Mouse (Mus musculus) ES-Bruce4 (cell line): ENCODE results near the gene Dnmt3b. TPM values are rescaled to one million over a fixed set of nuclear protein-coding genes. Genes with fewer than 3 reads are reported as not detected.
"Not testable (repeated sequence)": the region's sequence is repeated elsewhere in the genome, so short reads cannot be mapped to it uniquely, and the experiment has no call there.

Source experiments
- H3K27ac ChIP-seq: 2 replicates; pipeline ENCODE4 v1.5.1; 2012; ENCODE audit warnings: low read length, inconsistent platforms; ENCODE audit not compliant: insufficient read depth
- H3K27me3 ChIP-seq: 2 replicates; pipeline ENCODE4 v1.6.1; 2012; ENCODE audit warnings: mild to moderate bottlenecking, low read length, inconsistent platforms; ENCODE audit not compliant: control insufficient read depth, poor library complexity, insufficient read depth, severe bottlenecking
- H3K36me3 ChIP-seq: 2 replicates; pipeline ENCODE4 v1.6.1; 2012; ENCODE audit warnings: inconsistent platforms, mild to moderate bottlenecking, low read length, moderate library complexity; ENCODE audit not compliant: control insufficient read depth, poor library complexity, insufficient read depth, severe bottlenecking
- H3K4me1 ChIP-seq: one replicate; pipeline ENCODE4 v1.8.1; 2011; ENCODE audit warnings: low read length; ENCODE audit not compliant: control insufficient read depth, insufficient read depth
- H3K4me3 ChIP-seq: 2 replicates; pipeline ENCODE4 v1.5.1; 2011; ENCODE audit warnings: low read depth, mild to moderate bottlenecking, low read length
- H3K9ac ChIP-seq: 2 replicates; pipeline ENCODE4 v1.6.1; 2012; ENCODE audit warnings: low read depth, mild to moderate bottlenecking, inconsistent platforms; ENCODE audit not compliant: poor library complexity, severe bottlenecking
- H3K9me3 ChIP-seq: replicated peaks from 2 replicates; pipeline ENCODE4 v1.6.1; 2012; ENCODE audit warnings: mild to moderate bottlenecking, low read length, inconsistent platforms; ENCODE audit not compliant: control insufficient read depth, poor library complexity, insufficient read depth, severe bottlenecking
- CTCF ChIP-seq: IDR thresholded peaks from one replicate; pipeline ENCODE4 v1.8.1; 2011; ENCODE audit warnings: low read depth, low read length
- EP300 ChIP-seq: IDR thresholded peaks from 2 replicates; pipeline ENCODE4 v1.6.1; 2011; ENCODE audit warnings: low read depth, low read length; ENCODE audit not compliant: insufficient read depth
- POLR2A ChIP-seq: IDR thresholded peaks from one replicate; pipeline ENCODE4 v1.8.1; 2011; ENCODE audit warnings: low read length; ENCODE audit not compliant: insufficient read depth
- polyA plus RNA-seq: library from polyadenylated mRNA; stranded (reverse); fragments of >200 nt; gene quantifications from 2 replicates; pipeline ENCODE4 v1.2.4, GENCODE M21; 2011; ENCODE audit warnings: low read depth; ENCODE audit not compliant: missing spikeins, insufficient read depth, insufficient read length

Dnmt3b gene
- polyA plus RNA-seq, 1 experiment: 112 TPM

GRCm38 (mm10) chr2:153648773-153649297 is 415 bp upstream of the Dnmt3b start:
- H3K4me3 ChIP-seq: peak overlapping the region; percentile 58
- H3K9me3 ChIP-seq: no peaks in the 10 kb centered on the region
- no peak for TF ChIP-seq CTCF
- TF ChIP-seq POLR2A: no peak
- TF ChIP-seq EP300: no peak
- H3K27me3 ChIP-seq: no peaks in the 10 kb centered on the region
- H3K9ac ChIP-seq: peak overlapping the region; percentile 76
- no peaks in the 10 kb centered on the region for H3K4me1 ChIP-seq
- H3K36me3 ChIP-seq: no peaks in the 10 kb centered on the region
- no peak overlapping the region for H3K27ac ChIP-seq

DNA sequence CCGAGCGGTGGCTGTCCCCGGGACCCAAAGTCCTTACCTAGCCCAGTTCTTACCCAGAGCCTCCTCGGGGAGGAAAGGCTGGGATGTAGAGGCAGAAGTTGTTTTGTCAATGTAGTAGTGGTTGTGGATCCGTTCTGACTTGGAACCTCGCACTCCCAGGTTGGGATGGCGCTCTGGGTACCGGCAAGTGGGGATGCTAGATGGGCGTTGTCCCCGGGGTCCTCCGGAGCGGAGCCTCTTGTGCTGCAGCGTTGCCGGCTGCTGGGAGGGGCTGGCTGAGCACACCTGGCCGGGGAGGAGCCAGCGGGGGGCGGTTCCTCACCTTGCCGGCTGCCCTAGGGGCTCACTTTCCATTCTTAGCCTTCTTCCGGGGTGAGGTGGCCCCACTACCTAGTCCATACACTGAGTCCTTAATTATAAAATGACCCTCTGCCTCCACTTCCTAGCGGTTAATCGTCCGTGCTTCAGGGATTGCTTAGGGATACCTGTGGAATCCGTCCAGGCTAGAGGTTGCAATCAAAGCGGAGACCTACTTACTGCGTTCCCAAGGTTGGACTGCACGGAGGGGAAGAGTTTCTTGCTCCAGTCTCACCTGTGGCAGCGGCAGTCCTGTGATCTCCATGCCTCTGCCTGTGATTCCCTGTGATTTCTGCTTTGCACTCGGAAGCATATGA is 901 bp downstream of the Dnmt3b start:
- H3K9ac ChIP-seq: peak overlapping the region; percentile 76
- H3K9me3 ChIP-seq: no peaks in the 10 kb centered on the region
- H3K27me3 ChIP-seq: no peaks in the 10 kb centered on the region
- TF ChIP-seq POLR2A (no peak), EP300 (peak; percentile 79)
- peak overlapping the region; percentile 77 for H3K4me3 ChIP-seq
- no peaks in the 10 kb centered on the region; the same call in 1 of the 2 replicates for H3K36me3 ChIP-seq
- no peaks in the 10 kb centered on the region for H3K4me1 ChIP-seq
- H3K27ac ChIP-seq: no peak overlapping the region

DNA sequence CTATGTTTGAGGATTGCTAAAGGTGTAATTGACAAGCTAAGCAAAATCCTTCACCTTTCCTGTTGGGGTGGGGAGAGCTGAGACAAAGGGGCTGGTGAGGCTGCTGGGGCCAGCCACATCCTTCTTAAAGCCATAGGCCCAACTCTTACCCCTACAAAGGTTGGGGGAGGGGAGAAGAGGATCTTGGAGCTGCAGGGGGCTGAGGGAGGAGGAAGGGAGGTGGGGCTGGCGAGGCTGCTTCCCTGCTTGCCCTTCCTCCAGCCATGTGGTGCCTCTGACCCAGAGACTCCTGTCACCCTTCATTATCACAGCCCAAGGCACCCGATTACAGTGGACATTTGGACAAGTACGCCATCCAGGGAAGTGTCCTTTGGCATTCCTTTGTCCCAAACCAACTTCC is 2.4 kb downstream of the Dnmt3b start:
- TF ChIP-seq EP300 (0 out of 2 replicates have a peak, but pooled peaks have one; percentile 77), POLR2A (no peak)
- H3K9me3 ChIP-seq: no peaks in the 10 kb centered on the region
- H3K36me3 ChIP-seq: peaks cover 7% of the 10 kb centered on the region; the same call in 1 of the 2 replicates
- no peak overlapping the region for H3K4me3 ChIP-seq
- H3K4me1 ChIP-seq: no peaks in the 10 kb centered on the region
- H3K27me3 ChIP-seq: no peaks in the 10 kb centered on the region
- no peak overlapping the region for H3K9ac ChIP-seq
- no peak overlapping the region for H3K27ac ChIP-seq

DNA sequence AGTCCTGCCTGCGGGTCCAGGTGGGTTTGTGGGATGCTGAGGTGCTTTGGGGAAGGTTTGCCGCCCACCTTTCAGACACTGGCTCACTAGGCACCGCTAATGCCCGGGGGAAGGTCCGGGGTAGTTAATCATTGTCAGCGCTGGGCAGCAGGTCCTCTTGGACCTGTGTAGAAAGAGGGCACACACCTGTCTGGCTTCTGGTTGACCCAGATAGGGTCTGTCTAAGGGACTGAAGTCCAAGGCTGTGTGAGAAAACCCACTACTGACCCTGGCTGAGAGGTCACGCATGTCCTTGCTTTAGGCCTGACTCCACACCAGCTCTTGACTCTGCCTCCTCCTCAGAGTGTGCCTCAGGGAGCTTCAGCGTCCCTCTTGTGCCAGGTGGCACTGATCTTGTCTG is 8.4 kb downstream of the Dnmt3b start:
- H3K9me3 ChIP-seq, H3K27ac ChIP-seq, H3K4me1 ChIP-seq, H3K9ac ChIP-seq, H3K4me3 ChIP-seq, H3K27me3 ChIP-seq: not testable (repeated sequence)
- H3K36me3 ChIP-seq: peaks cover 20% of the 10 kb centered on the region

DNA sequence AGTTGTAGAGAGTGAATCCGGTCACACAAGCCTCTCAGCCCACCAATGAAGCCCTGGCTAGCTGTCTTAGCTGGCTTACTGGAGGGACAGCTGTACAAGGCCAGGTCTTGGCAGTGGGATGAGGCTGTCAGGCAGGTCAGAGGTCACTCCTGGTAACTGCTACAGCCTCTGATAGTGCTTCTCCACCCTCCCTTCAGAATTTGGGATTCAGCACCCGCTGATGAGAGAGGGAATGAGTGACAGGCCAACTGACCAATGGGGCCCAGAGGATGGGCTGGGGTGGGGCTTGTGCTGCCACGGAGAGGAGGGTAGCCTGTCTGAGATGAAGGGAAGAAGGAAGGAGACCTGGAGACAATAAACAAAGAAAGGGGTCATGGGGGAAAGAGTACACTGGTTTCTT is 11.4 kb downstream of the Dnmt3b start:
- H3K36me3 ChIP-seq: peaks cover 32% of the 10 kb centered on the region
- H3K9ac ChIP-seq: no peak overlapping the region
- H3K27me3 ChIP-seq: no peaks in the 10 kb centered on the region
- TF ChIP-seq EP300 (no peak), POLR2A (no peak), CTCF (no peak)
- H3K4me1 ChIP-seq: no peaks in the 10 kb centered on the region
- no peaks in the 10 kb centered on the region for H3K9me3 ChIP-seq
- no peak overlapping the region for H3K27ac ChIP-seq
- H3K4me3 ChIP-seq: no peak overlapping the region

- Histone ChIP-seq H3K4me3 (no peak overlapping the region), H3K9ac (no peak overlapping the region), H3K4me1 (no peaks in the 10 kb centered on the region), H3K27me3 (no peaks in the 10 kb centered on the region), H3K36me3 (peaks cover 46% of the 10 kb centered on the region), H3K9me3 (no peaks in the 10 kb centered on the region), H3K27ac (no peak overlapping the region)
- no peak for TF ChIP-seq EP300
- no peak for TF ChIP-seq CTCF
- TF ChIP-seq POLR2A: no peak
These were observed 16.2 kb downstream of the Dnmt3b start for GRCm38 (mm10) chr2:153665401-153665800.
